Mouse (Mus musculus) heart, postnatal 10 days (tissue): Measurements from ENCODE around the gene Churc1. TPM values are rescaled to one million over a fixed set of nuclear protein-coding genes. Genes with fewer than 3 reads are reported as not detected.
A peak's percentile ranks its signal among the peaks of the same experiment; 100 is the strongest.

ENCODE experiments used
- DNase-seq, 2 experiments: peaks; one replicate each; pipeline ENCODE4 v3.0.0; 2021
- intact Hi-C: fragments of 180-260 bp; cut with DNase I; formaldehyde crosslinking; loops from one replicate; pipeline ENCODE4 v1.15.1; 2025
- total RNA-seq, 2 experiments: library from RNA; stranded (reverse); gene quantifications; 2 replicates each; pipeline ENCODE4 v1.2.3; 2021

The Churc1 gene
- total RNA-seq, 2 experiments from 2014 or later = 77.9 to 91.3 TPM

GRCm38 (mm10) chr12:76822651-76823041 lies 57.3 kb downstream of the Churc1 start, which contains the start of gene Rab15:
Gene Rab15 (minus strand): TSS chr12:76822908.
- no peak for DNase-seq
- intact Hi-C loops = no loop called here

GRCm38 (mm10) chr12:76825283-76825682 lies 59.9 kb downstream of the Churc1 start:
- DNase-seq = no peak
- intact Hi-C loops = no loop called here

- peak in 1 of 2 experiments; percentile 39 for DNase-seq
- intact Hi-C loops = no loop called here
Measured at GRCm38 (mm10) chr12:76832704-76833103, 67.4 kb downstream of the Churc1 start.

Other genes with a start within 250 kb of the Churc1 start
- 10 to 100 TPM; 22.7 to 24.6 TPM for gene Plekhg3, start 234.6 kb upstream of the Churc1 start, total RNA-seq
- gene Sptb, start 55.0 kb upstream of the Churc1 start, total RNA-seq = 10 to 100 TPM; 59.0 to 60.3 TPM
- gene Fntb, start 51 bp downstream of the Churc1 start, total RNA-seq = 10 to 100 TPM; 14.7 to 15.4 TPM
- gene Gpx2, start 30.0 kb downstream of the Churc1 start, total RNA-seq = not detected
- 1 to 10 TPM; 1.2 to 1.3 TPM for gene Rab15, start 57.4 kb downstream of the Churc1 start, total RNA-seq
- gene Max, start 196.7 kb downstream of the Churc1 start, total RNA-seq = 10 to 100 TPM; 43.6 to 61.0 TPM